Mouse (Mus musculus) thymus, adult 2 months (tissue): ENCODE data around the gene Cldn20.

Experiments used
- CTCF ChIP-seq: fragments of 200-500 bp; IDR thresholded peaks from 2 replicates; pipeline ENCODE4 v1.5.1; 2012; ENCODE audit warnings: mild to moderate bottlenecking, control low read depth, low read length, moderate library complexity, borderline replicate concordance; ENCODE audit not compliant: control insufficient read depth, poor library complexity, insufficient read depth; ENCODE audit errors: extremely low read depth
- POLR2A ChIP-seq: fragments of 200-500 bp; IDR thresholded peaks from 2 replicates; pipeline ENCODE4 v1.6.1; 2012; ENCODE audit warnings: mild to moderate bottlenecking, low read length, control low read depth, moderate library complexity; ENCODE audit not compliant: control insufficient read depth, poor library complexity, insufficient read depth; ENCODE audit errors: extremely low read depth

- no peak for TF ChIP-seq CTCF
- no peak for TF ChIP-seq POLR2A
Observed at GRCm38 (mm10) chr17:3491667-3492066, 40.7 kb upstream of the Cldn20 start.
